Mouse (Mus musculus) megakaryocyte progenitor cell, adult 5-6 weeks (primary cell): Measurements from ENCODE around the gene Tmem163. TPM values are rescaled to one million over a fixed set of nuclear protein-coding genes. Genes with fewer than 3 reads are reported as not detected.
A peak's percentile ranks its signal among the peaks of the same experiment; 100 is the strongest.

ENCODE experiments used
- ATAC-seq: replicated peaks from 2 replicates; pipeline ENCODE4 v1.8.0; 2016; ENCODE audit warnings: mild to moderate bottlenecking, moderate TSS enrichment, inconsistent platforms; ENCODE audit not compliant: poor library complexity
- total RNA-seq, 2 experiments: library from RNA; stranded (forward) in 1 of 2; stranded (reverse) in 1 of 2; fragments of 157-497, 149-512 nt in 1 of 2; fragments of 200-1000 nt in 1 of 2; gene quantifications; 2 replicates each; pipeline versions ENCODE4 v1.2.3 to v1.2.4; 2015 to 2017

Tmem163 gene
- total RNA-seq, 2 experiments from 2014 or later, result not detected

- ATAC-seq, result no peak
Observed at GRCm38 (mm10) chr1:127508067-127508739, 171.1 kb downstream of the Tmem163 start.

GRCm38 (mm10) chr1:127507042-127507650 is 172.2 kb downstream of the Tmem163 start:
- ATAC-seq, result no peak

GRCm38 (mm10) chr1:127500701-127501100 is 178.6 kb downstream of the Tmem163 start:
- no peak for ATAC-seq

GRCm38 (mm10) chr1:127500219-127500618 is 179.1 kb downstream of the Tmem163 start:
- ATAC-seq, result peak; percentile 83

GRCm38 (mm10) chr1:127498746-127499145 is 180.6 kb downstream of the Tmem163 start:
- ATAC-seq, result no peak

- ATAC-seq, result peak; percentile 96
Observed at GRCm38 (mm10) chr1:127496737-127497543, 182.4 kb downstream of the Tmem163 start.

GRCm38 (mm10) chr1:127487161-127487560 is 192.2 kb downstream of the Tmem163 start:
- 0 out of 2 replicates have a peak, but pooled peaks have one; percentile 38 for ATAC-seq

- peak; percentile 69 for ATAC-seq
Observed at GRCm38 (mm10) chr1:127484826-127485225, 194.5 kb downstream of the Tmem163 start.

GRCm38 (mm10) chr1:127484188-127484587 is 195.2 kb downstream of the Tmem163 start:
- 0 out of 2 replicates have a peak, but pooled peaks have one; percentile 23 for ATAC-seq

GRCm38 (mm10) chr1:127482911-127483310 is 196.4 kb downstream of the Tmem163 start:
- ATAC-seq, result no peak

GRCm38 (mm10) chr1:127475756-127476155 is 203.6 kb downstream of the Tmem163 start:
- no peak for ATAC-seq

GRCm38 (mm10) chr1:127470175-127470574 is 209.2 kb downstream of the Tmem163 start:
- ATAC-seq, result peak; percentile 48

GRCm38 (mm10) chr1:127467238-127467637 is 212.1 kb downstream of the Tmem163 start:
- no peak for ATAC-seq

- ATAC-seq, result no peak
Observed at GRCm38 (mm10) chr1:127465292-127465691, 214.1 kb downstream of the Tmem163 start.

- no peak for ATAC-seq
Observed at GRCm38 (mm10) chr1:127464041-127464440, 215.3 kb downstream of the Tmem163 start.

GRCm38 (mm10) chr1:127461017-127461416 is 218.3 kb downstream of the Tmem163 start:
- no peak for ATAC-seq

GRCm38 (mm10) chr1:127459576-127459975 is 219.8 kb downstream of the Tmem163 start:
- ATAC-seq, result no peak

- ATAC-seq, result peak; percentile 81
Observed at GRCm38 (mm10) chr1:127459015-127459451, 220.3 kb downstream of the Tmem163 start.

GRCm38 (mm10) chr1:127453397-127453796 is 226.0 kb downstream of the Tmem163 start:
- no peak for ATAC-seq

GRCm38 (mm10) chr1:127444836-127445485 is 234.4 kb downstream of the Tmem163 start:
- no peak for ATAC-seq
